Mouse (Mus musculus): ENCODE data around the gene Rgs6.

Gene Rgs6

GRCm38 (mm10) chr12:82588017-82588416 lies at the start of gene Rgs6:
Gene Rgs6, plus strand, starts transcription at chr12:82588292.
- no peak for DNase-seq

DNA sequence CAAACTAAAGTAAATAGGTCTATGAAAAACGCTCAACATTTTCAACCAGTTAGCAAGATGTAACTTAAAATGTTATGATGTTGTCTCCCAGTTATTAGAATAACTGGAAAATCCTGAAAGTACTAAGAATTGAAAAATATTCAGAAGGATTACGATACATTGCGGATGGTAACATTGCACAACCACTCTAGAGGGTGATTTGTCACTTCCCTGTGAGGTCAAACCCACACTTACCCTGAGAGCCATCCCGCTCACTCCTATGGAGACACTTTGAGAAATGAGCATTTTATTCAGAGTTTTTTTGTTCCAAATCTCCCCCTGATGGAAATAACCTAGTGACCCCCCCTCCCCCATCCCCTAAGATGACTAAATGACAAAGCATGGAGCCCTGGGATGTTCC lies 41.0 kb upstream of the Rgs6 start:
- no peak for DNase-seq

DNA sequence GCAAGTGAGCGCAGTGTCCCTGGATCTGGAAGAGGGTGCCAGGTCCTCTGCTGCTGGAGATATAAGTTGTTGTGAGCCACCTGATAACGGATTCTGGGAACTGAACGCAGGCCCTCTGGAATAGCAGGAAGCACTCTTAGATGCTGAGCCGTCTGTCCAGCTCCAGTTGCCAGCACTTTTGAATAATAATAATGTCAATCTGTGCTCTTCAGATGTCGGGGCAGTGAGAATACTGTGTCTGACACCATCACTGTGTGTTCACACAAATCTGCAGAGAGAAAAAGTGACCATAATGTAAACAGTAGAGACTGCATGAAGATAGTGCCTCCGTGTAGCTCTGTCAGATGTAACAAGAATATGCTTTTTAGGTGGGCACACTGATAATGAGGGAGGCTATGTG lies 38.9 kb upstream of the Rgs6 start:
- DNase-seq: peak; percentile 35

DNA sequence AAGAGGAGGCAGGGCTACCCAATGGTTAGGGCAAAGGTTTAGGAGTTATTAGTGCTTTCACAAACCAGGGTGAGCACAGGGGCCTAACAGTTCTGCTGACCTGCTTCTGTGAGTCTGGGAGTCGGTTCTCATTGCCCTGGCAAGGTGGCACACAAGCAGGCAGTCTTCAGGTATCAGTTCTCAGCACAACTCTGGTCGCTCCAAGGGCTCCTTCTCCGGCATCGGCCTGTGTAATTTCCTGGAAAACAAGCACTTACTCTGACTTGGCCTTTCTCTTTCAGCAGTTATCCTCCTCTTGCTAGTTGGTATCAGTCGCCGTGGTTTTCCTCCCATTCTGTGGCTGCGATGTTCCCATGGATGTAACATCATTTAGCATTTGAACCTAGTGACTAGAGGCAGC lies 38.0 kb upstream of the Rgs6 start:
- DNase-seq: peak; percentile 66

GRCm38 (mm10) chr12:82552376-82552775 lies 35.7 kb upstream of the Rgs6 start:
- DNase-seq: peak; percentile 73

DNA sequence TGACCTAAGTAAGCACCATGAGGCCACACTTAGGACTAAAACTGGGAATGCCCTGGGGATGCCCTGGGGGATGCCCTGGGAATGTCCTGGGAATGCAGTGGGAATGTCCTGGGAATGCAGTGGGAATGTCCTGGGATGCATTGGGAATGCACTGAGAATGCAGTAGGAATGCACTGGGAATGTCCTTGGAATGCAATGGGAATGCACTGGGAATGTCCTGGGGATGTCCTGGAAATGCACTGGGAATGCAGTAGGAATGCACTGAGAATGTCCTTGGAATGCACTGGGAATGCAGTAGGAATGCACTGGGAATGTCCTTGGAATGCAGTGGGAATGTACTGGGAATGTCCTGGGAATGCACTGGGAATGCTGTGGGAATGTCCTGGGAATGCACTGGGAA lies 25.2 kb upstream of the Rgs6 start:
- DNase-seq: no peak

GRCm38 (mm10) chr12:82568370-82568769 lies 19.7 kb upstream of the Rgs6 start:
- DNase-seq: no peak

DNA sequence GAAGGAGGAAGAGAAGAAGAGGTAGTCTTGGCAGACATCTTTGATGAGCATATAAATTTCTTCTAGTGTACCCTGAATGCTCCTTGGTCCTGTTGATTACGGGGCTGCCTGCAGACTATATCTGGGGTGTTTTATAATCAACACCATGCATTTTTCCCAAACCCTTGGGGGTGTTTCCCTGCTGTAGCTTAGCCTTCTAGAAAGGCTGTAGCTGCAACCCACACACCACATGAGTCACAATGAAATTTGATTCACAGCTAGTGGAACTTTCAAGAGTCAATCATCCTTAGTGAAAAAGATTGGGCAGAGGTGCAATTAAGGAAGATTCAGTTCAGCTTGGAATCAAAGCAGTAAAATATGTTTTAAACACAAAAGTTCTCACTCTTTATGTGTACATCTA lies 15.4 kb upstream of the Rgs6 start:
- DNase-seq: peak; percentile 34

DNA sequence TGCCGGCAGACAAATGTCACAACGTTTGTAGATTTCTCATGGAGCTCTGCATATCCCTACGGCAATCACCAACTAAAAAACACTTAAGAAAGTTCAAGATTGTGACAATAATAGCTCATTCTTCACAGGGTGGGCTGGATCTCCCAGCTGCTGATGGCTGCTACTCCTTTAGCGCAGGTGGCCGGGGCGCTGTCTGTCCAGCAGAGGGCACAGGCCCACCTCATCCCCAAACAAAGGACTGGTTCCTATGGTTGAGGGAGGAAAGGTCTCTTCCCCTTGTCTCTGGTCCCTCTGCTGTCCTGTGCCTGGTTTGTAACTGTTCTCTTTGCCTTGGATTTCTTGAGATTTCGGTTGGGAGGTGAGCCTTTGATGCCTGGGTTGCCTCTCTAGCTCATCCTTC lies 1.5 kb upstream of the Rgs6 start:
- DNase-seq: no peak

GRCm38 (mm10) chr12:82587348-82587895 lies 670 bp upstream of the Rgs6 start:
- no peak for DNase-seq

- no peak for DNase-seq
Observed at GRCm38 (mm10) chr12:82588846-82589630, 946 bp downstream of the Rgs6 start.

DNA sequence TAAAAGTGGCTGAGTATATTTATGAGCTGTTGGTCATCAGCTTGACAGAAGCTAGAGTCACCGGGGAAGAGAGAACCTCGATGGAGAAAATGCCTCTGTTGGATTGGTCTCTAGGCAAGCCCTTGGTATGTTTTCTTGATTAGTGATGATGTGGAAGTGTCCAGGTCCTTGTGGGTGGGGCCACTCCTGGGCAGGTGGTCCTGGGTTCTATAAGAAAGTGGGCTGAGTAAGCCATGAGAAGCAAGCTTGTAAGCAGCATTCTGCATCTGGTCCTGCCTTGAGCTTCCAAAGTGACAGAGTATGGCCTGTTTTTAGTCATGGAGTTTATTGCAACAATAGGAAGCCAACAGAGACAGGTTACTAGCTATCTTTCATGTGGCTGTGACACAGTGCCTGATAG lies 10.9 kb downstream of the Rgs6 start:
- DNase-seq: peak; percentile 83

DNA sequence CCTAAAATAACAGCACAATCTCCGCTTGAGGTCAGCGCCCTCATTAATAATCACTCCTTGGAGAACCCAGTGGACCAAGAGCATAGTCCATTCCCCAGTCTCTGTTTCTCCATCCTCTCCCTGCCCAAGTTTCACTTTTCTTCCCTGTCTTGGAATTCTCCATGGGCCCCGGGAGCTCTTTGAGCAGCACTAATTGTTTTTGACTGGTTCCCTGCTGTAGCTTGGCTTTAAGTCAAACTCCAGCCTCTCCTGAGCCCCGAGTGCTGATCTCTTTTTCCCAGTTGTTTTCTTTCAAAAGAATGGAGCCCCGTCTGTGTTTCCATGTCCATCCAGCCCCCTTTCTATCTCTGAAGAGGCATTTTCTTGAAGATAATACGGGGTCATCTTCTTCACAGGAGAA lies 12.3 kb downstream of the Rgs6 start:
- peak; percentile 48 for DNase-seq

DNA sequence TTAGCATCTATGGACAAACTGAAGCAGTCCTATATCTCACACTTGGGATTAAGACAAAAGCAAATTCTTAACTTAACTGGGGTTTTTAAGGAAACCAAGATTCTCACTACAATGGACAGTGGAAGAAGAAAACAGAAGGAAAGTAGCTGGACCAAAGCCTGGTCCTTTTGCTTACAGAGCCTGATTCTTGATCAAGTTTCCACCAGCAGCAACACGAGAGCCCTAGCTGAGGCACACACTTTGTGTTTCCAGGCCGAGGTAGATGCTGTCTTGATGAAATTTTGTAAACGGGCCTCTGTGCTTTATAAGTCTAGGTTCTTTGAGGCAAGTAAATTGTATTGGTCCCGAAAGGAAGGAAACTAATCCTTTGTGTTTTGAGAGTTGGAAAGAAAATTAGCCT lies 14.7 kb downstream of the Rgs6 start:
- DNase-seq: peak; percentile 61

- DNase-seq: peak; percentile 55
Observed at GRCm38 (mm10) chr12:82603308-82603707, 15.2 kb downstream of the Rgs6 start.

- DNase-seq: peak; percentile 61
Observed at GRCm38 (mm10) chr12:82603979-82604378, 15.9 kb downstream of the Rgs6 start.

DNA sequence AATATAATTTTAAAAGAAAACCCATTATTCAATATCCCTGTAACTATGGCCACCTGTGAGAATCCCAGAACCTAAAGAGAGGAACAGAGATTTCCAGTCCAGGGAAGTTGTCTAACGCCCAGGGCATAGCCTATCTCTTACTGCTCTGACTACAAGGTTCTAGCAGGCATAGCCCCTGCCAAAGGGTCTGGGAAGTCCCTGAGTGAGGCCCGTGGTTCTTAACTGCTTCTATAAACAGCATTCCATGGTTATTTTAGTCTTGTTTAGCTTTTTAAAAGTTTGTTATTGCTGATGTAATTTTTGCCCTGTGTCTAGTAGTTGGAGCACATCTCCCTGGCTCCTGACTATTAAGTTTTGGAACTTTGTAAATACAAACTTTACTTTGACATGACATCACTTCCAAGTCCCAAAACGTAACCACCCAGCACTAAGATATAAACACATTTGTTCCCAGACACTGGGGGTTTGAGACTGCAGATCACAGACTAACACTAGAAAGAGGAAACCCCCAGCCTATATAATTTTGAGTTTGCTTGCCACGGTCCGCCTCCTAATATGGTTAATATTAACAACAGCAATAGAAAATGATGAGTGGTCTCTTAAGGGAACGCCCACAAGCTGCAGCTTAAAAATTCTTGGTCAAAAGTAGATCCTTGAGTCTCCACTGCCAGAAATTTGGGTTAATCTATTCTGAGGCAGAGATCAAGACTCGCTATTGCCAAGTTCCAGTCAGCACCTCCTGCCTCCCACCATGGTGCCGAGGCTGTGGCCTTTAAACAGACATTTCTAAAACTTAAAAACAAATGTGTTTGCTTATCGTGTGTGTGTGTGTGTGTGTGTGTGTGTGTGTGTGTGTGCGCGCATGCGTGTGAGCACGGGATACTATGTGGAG lies 24.9 kb downstream of the Rgs6 start:
- DNase-seq: peak; percentile 91

DNA sequence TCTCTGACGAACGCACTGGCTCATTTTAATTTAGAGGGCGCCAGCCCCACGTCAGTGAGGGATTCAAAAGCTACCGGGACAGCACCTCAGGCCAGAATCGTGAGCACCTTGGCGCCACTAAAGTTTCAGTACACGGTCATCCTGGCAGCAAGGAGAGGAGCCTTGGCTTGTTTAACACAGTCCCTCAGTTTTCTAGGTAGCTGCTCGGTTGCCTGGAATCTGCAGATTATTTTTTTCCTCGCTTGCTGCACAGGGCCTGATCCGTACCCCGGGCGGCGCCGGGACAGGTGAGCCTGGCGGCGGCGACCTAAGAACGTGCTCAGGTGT lies 28.4 kb downstream of the Rgs6 start:
- DNase-seq: peak; percentile 87

GRCm38 (mm10) chr12:82616813-82617681 lies 29.0 kb downstream of the Rgs6 start:
- DNase-seq: peak; percentile 90

GRCm38 (mm10) chr12:82617682-82618370 lies 29.7 kb downstream of the Rgs6 start:
- no peak for DNase-seq

- peak; percentile 66 for DNase-seq
Observed at GRCm38 (mm10) chr12:82640441-82640840, 52.3 kb downstream of the Rgs6 start.

DNA sequence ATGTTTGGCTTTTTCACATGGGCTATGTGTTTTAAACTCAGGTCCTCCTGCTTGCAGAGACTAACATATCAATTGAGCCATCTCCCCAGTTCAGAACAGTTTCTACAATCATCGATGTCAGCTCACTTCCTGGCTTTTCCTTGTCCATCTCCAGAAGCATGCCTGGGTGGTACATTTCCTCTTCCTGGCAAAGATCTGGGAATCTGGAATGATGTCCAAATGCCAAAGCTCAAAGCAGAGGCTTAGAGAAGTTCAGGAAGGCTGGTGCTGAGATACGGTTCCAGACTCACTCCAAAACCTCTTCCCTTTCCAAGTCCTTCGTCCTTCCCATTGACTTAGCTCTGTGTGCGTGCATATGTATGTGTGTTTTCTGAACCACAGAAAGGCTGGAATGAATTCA lies 59.8 kb downstream of the Rgs6 start:
- peak; percentile 73 for DNase-seq

Measured in heart, adult 11 months (tissue).